Mouse (Mus musculus) liver, postnatal 0 days (tissue): ENCODE results near the gene Zfp108. TPM values are rescaled to one million over a fixed set of nuclear protein-coding genes. Genes with fewer than 3 reads are reported as not detected.

Experiments used
- ATAC-seq: fragments of 200-750 bp; cut with Nextera tagmentation; 2 replicates; pipeline ENCODE4 v1.8.0; 2017; ENCODE audit warnings: mild to moderate bottlenecking, moderate library complexity
- DNase-seq: peaks from one replicate; pipeline ENCODE4 v3.0.0-alpha.2; 2016
- H3K27ac ChIP-seq: fragments of 300-500 bp; sonication (generic); 2 replicates; pipeline ENCODE4 v1.5.1; 2014; ENCODE audit warnings: antibody characterized with exemption, moderate library complexity, mild to moderate bottlenecking, low read depth
- H3K27me3 ChIP-seq: fragments of 300-500 bp; sonication (generic); 2 replicates; pipeline ENCODE4 v1.6.1; 2014; ENCODE audit warnings: low read length, control low read depth, mixed read lengths; ENCODE audit not compliant: insufficient read depth
- H3K36me3 ChIP-seq: fragments of 300-500 bp; sonication (generic); replicated peaks from 2 replicates; pipeline ENCODE4 v1.6.1; 2014; ENCODE audit warnings: mild to moderate bottlenecking, control low read depth, low read length, moderate library complexity, mixed read lengths; ENCODE audit not compliant: insufficient read depth
- H3K4me1 ChIP-seq: fragments of 300-500 bp; sonication (generic); 2 replicates; pipeline ENCODE4 v1.6.1; 2014; ENCODE audit warnings: antibody characterized with exemption, mild to moderate bottlenecking, control low read depth; ENCODE audit not compliant: insufficient read depth
- H3K4me2 ChIP-seq: fragments of 300-500 bp; sonication (generic); 2 replicates; pipeline ENCODE4 v1.6.1; 2014; ENCODE audit warnings: low read depth, mild to moderate bottlenecking, low read length, moderate library complexity, mixed read lengths
- H3K4me3 ChIP-seq: fragments of 300-500 bp; sonication (generic); 2 replicates; pipeline ENCODE4 v1.5.1; 2014; ENCODE audit warnings: low read depth, low read length
- H3K9ac ChIP-seq: fragments of 300-500 bp; sonication (generic); replicated peaks from 2 replicates; pipeline ENCODE4 v1.6.1; 2014; ENCODE audit warnings: mild to moderate bottlenecking, moderate library complexity
- H3K9me3 ChIP-seq: fragments of 300-500 bp; sonication (generic); 2 replicates; pipeline ENCODE4 v1.6.1; 2016; ENCODE audit warnings: mild to moderate bottlenecking, control low read depth, low read length, mixed read lengths
- CTCF ChIP-seq: sonication (generic); IDR thresholded peaks from 2 replicates; pipeline ENCODE4 v1.5.1; 2016; ENCODE audit warnings: antibody characterized with exemption, low read depth
- EP300 ChIP-seq: IDR thresholded peaks from 2 replicates; pipeline ENCODE4 v1.6.1; 2016; ENCODE audit warnings: antibody characterized with exemption, low read depth, mild to moderate bottlenecking
- WGBS: fragments of 180-500 bp; shearing (Covaris S2); extraction: QIAGEN DNeasy Blood & Tissue Kit; methylation state at CpG from one replicate; pipeline ENCODE4 v1.1.7; 2014; ENCODE audit not compliant: insufficient replicate concordance; 5-methylcytosine and 5-hydroxymethylcytosine counted together
- polyA plus RNA-seq: library from polyadenylated mRNA; unstranded; fragments of >200 nt; fragmentation: Nextera tagmentation; extraction: Ambion mirVana; gene quantifications from 2 replicates; pipeline ENCODE4 v1.2.1, GENCODE M21; 2015

Gene Zfp108
- polyA plus RNA-seq, 1 experiment from 2014 or later: 0.79 TPM

- Histone ChIP-seq H3K4me1 (peaks cover 15% of the 10 kb centered on the region), H3K27ac (no peak overlapping the region), H3K9ac (no peak overlapping the region), H3K9me3 (no peaks in the 10 kb centered on the region), H3K4me3 (no peak overlapping the region), H3K27me3 (0 out of 2 replicates have a peak, but pooled peaks cover 4% of the 10 kb centered on the region), H3K36me3 (no peaks in the 10 kb centered on the region), H3K4me2 (no peak overlapping the region)
- ATAC-seq: no peak
- WGBS: 90% methylated on average over 15 of the region's 15 CpGs
- no peak for TF ChIP-seq CTCF
- TF ChIP-seq EP300: no peak
- DNase-seq: no peak
Observed at GRCm38 (mm10) chr7:24297361-24298095, 42.9 kb downstream of the Zfp108 start.

- DNase-seq (no peak), ATAC-seq (no peak)
- TF ChIP-seq EP300 (no peak), CTCF (no peak)
- Histone ChIP-seq H3K9ac (peak overlapping the region; percentile 74), H3K27ac (peak overlapping the region; percentile 55; the same call in 1 of the 2 replicates), H3K4me2 (peak overlapping the region; percentile 98), H3K9me3 (no peaks in the 10 kb centered on the region), H3K27me3 (0 out of 2 replicates have a peak, but pooled peaks cover 4% of the 10 kb centered on the region), H3K4me1 (peaks cover 15% of the 10 kb centered on the region), H3K4me3 (peak overlapping the region; percentile 79), H3K36me3 (no peaks in the 10 kb centered on the region)
- WGBS: 6% methylated on average over 12 of the region's 12 CpGs
Observed at GRCm38 (mm10) chr7:24298635-24298972, 44.0 kb downstream of the Zfp108 start.

- Histone ChIP-seq H3K4me3 (peak overlapping the region; percentile 79), H3K9me3 (no peaks in the 10 kb centered on the region), H3K4me1 (peaks cover 15% of the 10 kb centered on the region), H3K36me3 (no peaks in the 10 kb centered on the region), H3K27me3 (0 out of 2 replicates have a peak, but pooled peaks cover 4% of the 10 kb centered on the region), H3K27ac (peak overlapping the region; percentile 55), H3K9ac (peak overlapping the region; percentile 74), H3K4me2 (peak overlapping the region; percentile 98)
- TF ChIP-seq EP300 (no peak), CTCF (peak; percentile 49)
- under 1% methylated on average over 41 of the region's 47 CpGs for WGBS
- DNase-seq: peak; percentile 75
- peak; percentile 90 for ATAC-seq
Observed at GRCm38 (mm10) chr7:24298973-24299708, 44.5 kb downstream of the Zfp108 start.

- 4% methylated on average over 18 of the region's 18 CpGs for WGBS
- peak overlapping the region; percentile 98 for H3K4me2 ChIP-seq
- no peaks in the 10 kb centered on the region for H3K9me3 ChIP-seq
- no peak overlapping the region for H3K27ac ChIP-seq
- H3K4me3 ChIP-seq: peak overlapping the region; percentile 79
- peaks cover 15% of the 10 kb centered on the region for H3K4me1 ChIP-seq
- ATAC-seq (peak; percentile 21; the same call in 1 of the 2 replicates), DNase-seq (no peak)
- TF ChIP-seq EP300 (no peak), CTCF (no peak)
- 0 out of 2 replicates have a peak, but pooled peaks cover 4% of the 10 kb centered on the region for H3K27me3 ChIP-seq
- H3K36me3 ChIP-seq: no peaks in the 10 kb centered on the region
- peak overlapping the region; percentile 3; the same call in 1 of the 2 replicates for H3K9ac ChIP-seq
Observed at GRCm38 (mm10) chr7:24299823-24300481, 45.4 kb downstream of the Zfp108 start.

GRCm38 (mm10) chr7:24300771-24301282 lies 46.2 kb downstream of the Zfp108 start, which contains the start of gene Zfp61:
Zfp61 (minus strand) TSS chr7:24301232.
- DNase-seq (peak; percentile 73), ATAC-seq (peak; percentile 48; the same call in 1 of the 2 replicates)
- Histone ChIP-seq H3K27ac (no peak within 1 kb of the TSS), H3K9me3 (no peaks in the 10 kb centered on the region), H3K9ac (peak within 1 kb of the TSS; percentile 18; the same call in 1 of the 2 replicates), H3K36me3 (no peaks in the 10 kb centered on the region), H3K4me1 (peaks cover 15% of the 10 kb centered on the region), H3K4me3 (peak within 1 kb of the TSS; percentile 79), H3K27me3 (0 out of 2 replicates have a peak, but pooled peaks cover 4% of the 10 kb centered on the region), H3K4me2 (peak within 1 kb of the TSS; percentile 98)
- no peak for TF ChIP-seq CTCF
- TF ChIP-seq EP300: no peak
- WGBS: 4% methylated on average over 13 of the region's 13 CpGs

Other genes starting within 250 kb of the Zfp108 start
- gene Vmn1r183, start 201.5 kb upstream of the Zfp108 start, polyA plus RNA-seq: not detected in 2 replicates
- 3.2 and 4.0 TPM in 2 replicates for gene Zfp180, start 172.9 kb upstream of the Zfp108 start, polyA plus RNA-seq
- gene Zfp112, start 142.5 kb upstream of the Zfp108 start, polyA plus RNA-seq: 0.76 and 0.86 TPM in 2 replicates
- gene Zfp235, start 120.6 kb upstream of the Zfp108 start, polyA plus RNA-seq: 2.8 and 3.3 TPM in 2 replicates
- gene Zfp114, start 79.7 kb upstream of the Zfp108 start, polyA plus RNA-seq: 0.13 and 0.19 TPM in 2 replicates
- 0.93 and 1.0 TPM in 2 replicates for gene Zfp111, start 43.4 kb upstream of the Zfp108 start, polyA plus RNA-seq
- 0.40 and 0.65 TPM in 2 replicates for gene Zfp109, start 17.2 kb upstream of the Zfp108 start, polyA plus RNA-seq
- 1.1 and 1.2 TPM in 2 replicates for gene Zfp93, start 15.6 kb downstream of the Zfp108 start, polyA plus RNA-seq
- 1.6 and 1.8 TPM in 2 replicates for gene Zfp61, start 46.4 kb downstream of the Zfp108 start, polyA plus RNA-seq
- 1.8 and 2.2 TPM in 2 replicates for gene Zfp94, start 61.9 kb downstream of the Zfp108 start, polyA plus RNA-seq
- not detected in 2 replicates for gene Tescl, start 79.1 kb downstream of the Zfp108 start, polyA plus RNA-seq
- 0.06 TPM in 1 of 2 replicates, not detected in the other for gene Lypd5, start 94.4 kb downstream of the Zfp108 start, polyA plus RNA-seq
- 41.0 and 41.9 TPM in 2 replicates for gene Kcnn4, start 115.5 kb downstream of the Zfp108 start, polyA plus RNA-seq
- gene Smg9, start 144.8 kb downstream of the Zfp108 start, polyA plus RNA-seq: 8.2 and 8.7 TPM in 2 replicates
- gene Irgc1, start 197.5 kb downstream of the Zfp108 start, polyA plus RNA-seq: 0.18 and 0.28 TPM in 2 replicates
- 9.3 and 10.8 TPM in 2 replicates for gene Plaur, start 207.7 kb downstream of the Zfp108 start, polyA plus RNA-seq
- 0.17 and 0.46 TPM in 2 replicates for gene Cadm4, start 227.2 kb downstream of the Zfp108 start, polyA plus RNA-seq